Mouse (Mus musculus) liver, postnatal 0 days (tissue): Measurements from ENCODE around the gene Ranbp10. TPM values are rescaled to one million over a fixed set of nuclear protein-coding genes. Genes with fewer than 3 reads are reported as not detected.

ENCODE experiments used
- ATAC-seq: fragments of 200-750 bp; cut with Nextera tagmentation; 2 replicates; pipeline ENCODE4 v1.8.0; 2017; ENCODE audit warnings: mild to moderate bottlenecking, moderate library complexity
- DNase-seq: peaks from one replicate; pipeline ENCODE4 v3.0.0-alpha.2; 2016
- H3K27ac ChIP-seq: fragments of 300-500 bp; sonication (generic); 2 replicates; pipeline ENCODE4 v1.5.1; 2014; ENCODE audit warnings: antibody characterized with exemption, moderate library complexity, mild to moderate bottlenecking, low read depth
- H3K27me3 ChIP-seq: fragments of 300-500 bp; sonication (generic); 2 replicates; pipeline ENCODE4 v1.6.1; 2014; ENCODE audit warnings: low read length, control low read depth, mixed read lengths; ENCODE audit not compliant: insufficient read depth
- H3K36me3 ChIP-seq: fragments of 300-500 bp; sonication (generic); replicated peaks from 2 replicates; pipeline ENCODE4 v1.6.1; 2014; ENCODE audit warnings: mild to moderate bottlenecking, control low read depth, low read length, moderate library complexity, mixed read lengths; ENCODE audit not compliant: insufficient read depth
- H3K4me1 ChIP-seq: fragments of 300-500 bp; sonication (generic); 2 replicates; pipeline ENCODE4 v1.6.1; 2014; ENCODE audit warnings: antibody characterized with exemption, mild to moderate bottlenecking, control low read depth; ENCODE audit not compliant: insufficient read depth
- H3K4me2 ChIP-seq: fragments of 300-500 bp; sonication (generic); 2 replicates; pipeline ENCODE4 v1.6.1; 2014; ENCODE audit warnings: low read depth, mild to moderate bottlenecking, low read length, moderate library complexity, mixed read lengths
- H3K4me3 ChIP-seq: fragments of 300-500 bp; sonication (generic); 2 replicates; pipeline ENCODE4 v1.5.1; 2014; ENCODE audit warnings: low read depth, low read length
- H3K9ac ChIP-seq: fragments of 300-500 bp; sonication (generic); replicated peaks from 2 replicates; pipeline ENCODE4 v1.6.1; 2014; ENCODE audit warnings: mild to moderate bottlenecking, moderate library complexity
- H3K9me3 ChIP-seq: fragments of 300-500 bp; sonication (generic); 2 replicates; pipeline ENCODE4 v1.6.1; 2016; ENCODE audit warnings: mild to moderate bottlenecking, control low read depth, low read length, mixed read lengths
- CTCF ChIP-seq: sonication (generic); IDR thresholded peaks from 2 replicates; pipeline ENCODE4 v1.5.1; 2016; ENCODE audit warnings: antibody characterized with exemption, low read depth
- EP300 ChIP-seq: IDR thresholded peaks from 2 replicates; pipeline ENCODE4 v1.6.1; 2016; ENCODE audit warnings: antibody characterized with exemption, low read depth, mild to moderate bottlenecking
- WGBS: fragments of 180-500 bp; shearing (Covaris S2); extraction: QIAGEN DNeasy Blood & Tissue Kit; methylation state at CpG from one replicate; pipeline ENCODE4 v1.1.7; 2014; ENCODE audit not compliant: insufficient replicate concordance; 5-methylcytosine and 5-hydroxymethylcytosine counted together
- polyA plus RNA-seq: library from polyadenylated mRNA; unstranded; fragments of >200 nt; fragmentation: Nextera tagmentation; extraction: Ambion mirVana; gene quantifications from 2 replicates; pipeline ENCODE4 v1.2.1, GENCODE M21; 2015

The Ranbp10 gene
- polyA plus RNA-seq, 1 experiment from 2014 or later: 20.9 TPM

DNA sequence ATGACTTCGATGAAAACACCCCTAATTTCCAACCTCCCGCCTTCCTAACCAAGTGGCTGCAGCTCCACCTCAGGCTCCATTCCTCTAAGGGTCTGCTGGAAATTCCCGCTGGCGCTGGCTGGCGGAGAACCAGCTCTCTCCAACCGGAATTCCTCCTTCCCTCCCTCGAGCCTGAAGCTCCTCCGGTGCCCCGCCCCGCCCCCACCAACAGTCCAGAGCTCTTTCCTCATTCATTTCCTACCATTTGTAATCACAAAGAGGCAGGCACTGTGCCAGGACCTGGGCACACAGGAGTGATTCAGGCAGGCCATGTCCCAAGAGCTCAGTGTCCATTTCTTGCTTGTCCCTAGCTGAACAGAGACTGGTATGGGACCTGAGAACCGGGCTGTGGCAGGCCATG is 76.5 kb downstream of the Ranbp10 start:
- peak overlapping the region; percentile 41 for H3K27ac ChIP-seq
- no peak overlapping the region for H3K9ac ChIP-seq
- H3K36me3 ChIP-seq: no peaks in the 10 kb centered on the region
- H3K4me2 ChIP-seq: peak overlapping the region; percentile 47; the same call in 1 of the 2 replicates
- no peak for TF ChIP-seq CTCF
- no peak for TF ChIP-seq EP300
- DNase-seq: peak; percentile 88
- peak; percentile 82 for ATAC-seq
- no peaks in the 10 kb centered on the region for H3K9me3 ChIP-seq
- peaks cover 12% of the 10 kb centered on the region for H3K4me1 ChIP-seq
- H3K4me3 ChIP-seq: no peak overlapping the region
- H3K27me3 ChIP-seq: no peaks in the 10 kb centered on the region
- 34% methylated on average over 11 of the region's 11 CpGs for WGBS

DNA sequence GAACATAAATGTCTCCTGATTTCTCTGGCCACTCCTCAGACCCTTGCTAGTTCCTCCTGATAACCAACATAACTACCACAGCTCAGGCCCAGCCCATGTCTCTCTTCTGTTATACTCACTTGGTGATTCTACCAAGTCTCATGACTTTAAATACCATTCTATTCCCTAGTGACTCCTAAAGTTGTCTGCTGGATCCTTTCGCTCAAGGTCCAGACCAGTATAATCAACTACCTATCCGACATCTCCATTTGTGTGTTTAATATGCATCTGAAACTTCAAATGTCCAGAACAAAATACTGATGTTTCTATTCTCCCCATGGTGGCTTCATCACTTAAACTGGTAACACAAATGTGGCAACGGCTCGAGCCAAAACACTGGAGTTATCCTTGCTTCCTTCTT is 83.8 kb downstream of the Ranbp10 start:
- TF ChIP-seq CTCF: no peak
- no peak for TF ChIP-seq EP300
- Histone ChIP-seq H3K36me3 (no peaks in the 10 kb centered on the region), H3K9me3 (no peaks in the 10 kb centered on the region), H3K9ac (no peak overlapping the region), H3K27me3 (no peaks in the 10 kb centered on the region), H3K4me3 (no peak overlapping the region), H3K4me2 (no peak overlapping the region), H3K27ac (no peak overlapping the region), H3K4me1 (peaks cover 7% of the 10 kb centered on the region)
- DNase-seq (no peak), ATAC-seq (no peak)
- 82% methylated on average over 4 of the region's 4 CpGs for WGBS

DNA sequence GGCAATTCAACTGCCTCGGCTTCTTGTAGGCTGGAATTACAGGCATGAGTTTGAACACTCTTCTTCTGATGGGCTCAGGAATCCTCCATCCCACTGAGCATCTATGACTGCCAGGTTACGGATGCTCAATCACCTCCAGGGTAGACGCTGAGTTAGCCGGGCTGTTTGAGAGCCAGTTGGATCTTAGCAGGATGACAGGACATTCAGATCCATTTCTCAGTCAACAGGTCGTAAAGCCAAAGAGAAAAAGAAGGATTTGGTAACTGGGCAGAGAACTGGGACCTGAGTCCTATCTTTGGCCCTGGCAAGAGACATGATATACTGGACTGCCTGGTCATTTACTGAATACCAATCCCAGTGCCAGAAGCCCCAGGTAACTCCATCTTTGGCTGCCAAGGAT is 87.9 kb downstream of the Ranbp10 start:
- Histone ChIP-seq H3K9ac (no peak overlapping the region), H3K9me3 (no peaks in the 10 kb centered on the region), H3K27me3 (0 out of 2 replicates have a peak, but pooled peaks cover 3% of the 10 kb centered on the region), H3K4me3 (no peak overlapping the region), H3K4me2 (no peak overlapping the region), H3K27ac (no peak overlapping the region), H3K36me3 (no peaks in the 10 kb centered on the region), H3K4me1 (no peaks in the 10 kb centered on the region)
- no peak for ATAC-seq
- WGBS: 82% methylated on average over 5 of the region's 5 CpGs
- DNase-seq: no peak
- TF ChIP-seq EP300: no peak
- TF ChIP-seq CTCF: no peak

DNA sequence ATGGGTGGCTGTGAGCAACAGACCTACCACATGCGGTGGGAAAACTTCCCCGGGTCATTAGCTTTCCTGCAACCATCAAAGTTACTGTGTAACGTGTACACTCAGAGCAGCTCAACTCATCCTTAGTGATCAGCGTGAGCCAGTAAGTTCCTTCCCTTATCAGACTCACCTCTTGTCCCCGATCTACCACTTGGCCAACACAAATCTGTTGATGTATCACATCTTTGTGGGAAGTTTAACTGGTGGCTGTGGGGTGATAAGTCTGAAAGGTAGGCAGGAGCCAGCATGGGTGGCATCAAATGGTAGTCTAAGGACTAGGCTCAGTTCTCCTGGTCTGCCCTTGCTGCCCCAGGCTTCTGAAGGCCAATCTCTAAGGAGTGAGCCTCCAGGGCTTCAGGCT is 95.0 kb downstream of the Ranbp10 start:
- no peaks in the 10 kb centered on the region for H3K36me3 ChIP-seq
- H3K27ac ChIP-seq: no peak overlapping the region
- 65% methylated on average over 5 of the region's 5 CpGs for WGBS

DNA sequence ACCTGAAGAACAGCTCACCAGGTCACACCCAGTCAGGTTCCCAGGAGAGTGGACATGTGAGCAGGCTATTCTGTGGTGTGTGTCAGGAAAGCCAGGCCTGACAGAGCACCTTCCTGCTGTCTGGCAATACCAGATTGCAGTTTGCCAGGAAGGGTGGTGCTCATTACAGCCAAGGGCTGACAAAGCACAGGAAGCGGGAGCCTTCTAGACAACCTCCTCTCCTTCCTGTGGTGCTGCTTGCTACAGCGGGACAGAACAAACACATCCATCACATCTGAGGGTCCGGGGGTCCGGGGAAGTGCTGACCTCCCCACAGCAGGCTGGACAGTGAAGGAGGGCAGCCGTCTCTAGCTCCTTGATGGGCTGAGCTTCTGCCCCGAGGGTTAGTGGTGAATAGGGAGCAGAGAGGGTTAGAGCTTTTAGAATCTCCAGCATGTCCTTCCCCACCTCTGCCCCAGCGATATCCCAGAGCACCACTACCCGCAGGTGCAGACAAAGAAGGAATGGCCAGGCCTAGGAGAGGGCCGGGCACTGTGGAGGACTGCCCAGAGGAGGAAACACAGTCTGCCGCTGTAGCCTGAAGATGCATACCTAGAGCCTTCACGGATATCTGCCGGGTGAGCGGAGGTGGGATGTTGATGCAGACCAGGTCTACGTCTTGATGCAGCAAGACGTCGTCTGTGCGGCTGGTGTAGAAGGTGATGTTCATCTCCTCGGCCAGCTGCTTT is 99.6 kb downstream of the Ranbp10 start:
- Histone ChIP-seq H3K4me2 (no peak overlapping the region), H3K27ac (no peak overlapping the region; the same call in 1 of the 2 replicates), H3K27me3 (no peaks in the 10 kb centered on the region), H3K36me3 (no peaks in the 10 kb centered on the region; the same call in 1 of the 2 replicates), H3K4me1 (no peaks in the 10 kb centered on the region), H3K9ac (no peak overlapping the region), H3K4me3 (no peak overlapping the region), H3K9me3 (no peaks in the 10 kb centered on the region)
- ATAC-seq (peak; percentile 72), DNase-seq (peak; percentile 27)
- TF ChIP-seq EP300: peak; percentile 54; the same call in 1 of the 2 replicates
- TF ChIP-seq CTCF: no peak
- WGBS: 54% methylated on average over 18 of the region's 18 CpGs

More for the DNA sequence above, 95.0 kb downstream of the Ranbp10 start:
- TF ChIP-seq CTCF (no peak), EP300 (0 out of 2 replicates have a peak, but pooled peaks have one; percentile 42)
- H3K27me3 ChIP-seq: 0 out of 2 replicates have a peak, but pooled peaks cover 3% of the 10 kb centered on the region
- H3K4me2 ChIP-seq: no peak overlapping the region
- H3K9ac ChIP-seq: no peak overlapping the region
- DNase-seq: no peak
- H3K9me3 ChIP-seq: no peaks in the 10 kb centered on the region
- no peaks in the 10 kb centered on the region for H3K4me1 ChIP-seq
- no peak for ATAC-seq
- no peak overlapping the region for H3K4me3 ChIP-seq

- no peak overlapping the region for H3K27ac ChIP-seq
- H3K4me1 ChIP-seq: no peaks in the 10 kb centered on the region
- no peak overlapping the region for H3K4me3 ChIP-seq
- H3K9me3 ChIP-seq: no peaks in the 10 kb centered on the region
- H3K27me3 ChIP-seq: no peaks in the 10 kb centered on the region
- no peaks in the 10 kb centered on the region; the same call in 1 of the 2 replicates for H3K36me3 ChIP-seq
- 77% methylated on average over 5 of the region's 5 CpGs for WGBS
- DNase-seq (no peak), ATAC-seq (no peak)
- H3K4me2 ChIP-seq: no peak overlapping the region
- H3K9ac ChIP-seq: no peak overlapping the region
- TF ChIP-seq EP300 (no peak), CTCF (no peak)
Observed at GRCm38 (mm10) chr8:105725726-105726125, 101.4 kb downstream of the Ranbp10 start.
